Mouse (Mus musculus) thymus, postnatal 25 days (tissue): ENCODE data around the gene Spib.

ENCODE experiments used
- DNase-seq: peaks from one replicate; pipeline ENCODE4 v3.0.0; 2022

Gene Spib

GRCm38 (mm10) chr7:44524502-44524901 is 7.4 kb downstream of the Spib start, which contains the start of gene Mybpc2:
TSS of gene Mybpc2 (minus strand) at chr7:44524656.
- DNase-seq = no peak

GRCm38 (mm10) chr7:44523056-44523455 is 8.8 kb downstream of the Spib start:
- DNase-seq = no peak

GRCm38 (mm10) chr7:44521710-44522109 is 10.2 kb downstream of the Spib start:
- peak; percentile 81 for DNase-seq

- no peak for DNase-seq
Measured at GRCm38 (mm10) chr7:44520990-44521389, 10.9 kb downstream of the Spib start.

GRCm38 (mm10) chr7:44519240-44519913 is 12.5 kb downstream of the Spib start:
- no peak for DNase-seq

GRCm38 (mm10) chr7:44507491-44507890 is 24.4 kb downstream of the Spib start:
- DNase-seq = no peak

- peak; percentile 76 for DNase-seq
Measured at GRCm38 (mm10) chr7:44501563-44502115, 30.2 kb downstream of the Spib start.

GRCm38 (mm10) chr7:44500046-44500445 is 31.8 kb downstream of the Spib start:
- DNase-seq = no peak

- DNase-seq = no peak
Measured at GRCm38 (mm10) chr7:44498922-44499321, 32.9 kb downstream of the Spib start.

- no peak for DNase-seq
Measured at GRCm38 (mm10) chr7:44497361-44498055, 34.4 kb downstream of the Spib start.

GRCm38 (mm10) chr7:44496771-44497109 is 35.1 kb downstream of the Spib start:
- DNase-seq = no peak

GRCm38 (mm10) chr7:44495992-44496770 is 35.7 kb downstream of the Spib start, which contains the start of the genes Emc10 and Fam71e1:
TSS of gene Emc10 (minus strand) at chr7:44496529.
TSS of gene Fam71e1 (plus strand) at chr7:44496581.
- peak; percentile 98 for DNase-seq

- no peak for DNase-seq
Measured at GRCm38 (mm10) chr7:44495086-44495485, 36.8 kb downstream of the Spib start.

GRCm38 (mm10) chr7:44494681-44495080 is 37.2 kb downstream of the Spib start:
- no peak for DNase-seq

- DNase-seq = no peak
Measured at GRCm38 (mm10) chr7:44492166-44492826, 39.6 kb downstream of the Spib start.

GRCm38 (mm10) chr7:44491391-44491790 is 40.5 kb downstream of the Spib start:
- no peak for DNase-seq

GRCm38 (mm10) chr7:44490281-44490680 is 41.6 kb downstream of the Spib start:
- DNase-seq = no peak

GRCm38 (mm10) chr7:44488545-44488944 is 43.3 kb downstream of the Spib start:
- DNase-seq = no peak

GRCm38 (mm10) chr7:44487936-44488335 is 43.9 kb downstream of the Spib start:
- no peak for DNase-seq

- no peak for DNase-seq
Measured at GRCm38 (mm10) chr7:44486927-44487575, 44.8 kb downstream of the Spib start.

- DNase-seq = no peak
Measured at GRCm38 (mm10) chr7:44485572-44486195, 46.2 kb downstream of the Spib start.
